8 mouse cellular contexts compared by ENCODE assay signal in the genomic region with DNA sequence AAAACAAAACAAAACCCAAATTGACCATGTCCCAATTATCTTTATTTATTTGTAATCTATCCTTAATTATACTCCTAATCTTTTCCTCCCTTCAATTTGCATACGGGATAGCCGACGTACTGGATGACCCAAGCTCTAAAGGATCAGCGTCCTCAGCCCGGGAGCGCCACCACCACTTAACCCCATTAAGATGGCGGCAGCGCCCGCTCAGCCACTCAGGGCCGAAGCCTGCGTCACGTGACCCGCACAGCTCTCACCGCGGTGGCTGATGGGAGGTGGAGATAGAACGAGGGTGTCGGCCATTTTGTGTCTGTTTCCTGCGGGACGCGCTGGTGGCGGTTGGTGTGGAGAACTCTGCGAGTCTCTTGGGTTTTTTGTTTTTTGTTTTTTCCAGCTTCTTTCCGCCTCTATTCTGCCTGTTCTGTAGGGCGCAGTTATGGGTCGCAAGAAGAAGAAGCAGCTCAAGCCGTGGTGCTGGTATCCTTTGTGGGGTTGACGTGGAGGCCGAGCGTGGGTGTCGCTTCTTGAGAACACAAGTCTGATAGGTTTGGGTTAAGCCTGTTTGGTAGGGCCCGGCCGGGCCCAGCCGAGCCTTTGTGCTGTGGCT. TPM values are rescaled to one million over a fixed set of nuclear protein-coding genes. Genes with fewer than 3 reads are reported as not detected.
A peak's percentile ranks its signal among the peaks of the same experiment; 100 is the strongest.
DNase-seq lines count a peak whose midpoint lies in the region; ATAC-seq and TF ChIP-seq lines count a peak whose summit lies in the region.

A gene (plus strand): TSS at position 261 of the 607 bp plus-strand sequence.

- dilution Hi-C loops in CH12.LX (cut with MboI; ENCODE audit: extremely low pct_ligation_motif_present, extremely low pct_unique_long_range_greater_than_20kb, low sequenced_read_pairs): no loop called here

- peaks cover 51% of the 10 kb centered on the region for H3K79me2 ChIP-seq in CH12.LX (replicated peaks; ENCODE audit: control insufficient read depth, extremely low read depth, insufficient read depth, poor library complexity, severe bottlenecking)

- no peak; a peak in 1 of 4 replicates for TF ChIP-seq CTCF in CH12.LX (conservative IDR thresholded peaks at IDR 0.05 in 1 of 2, IDR thresholded peaks at IDR 0.05 in 1 of 2; ENCODE audit: low read depth in 2 of 2, low read length in 2 of 2)

- peak; percentile 97 for TF ChIP-seq POLR2A in CH12.LX (IDR thresholded peaks at IDR 0.05; ENCODE audit: low read depth, low read length)

- in situ Hi-C loops in CH12.LX (cut with MboI; ENCODE audit: low pct_ligation_motif_present, low pct_unique_long_range_greater_than_20kb, low sequenced_read_pairs): no loop called here

- DNase-seq in CH12.LX (ENCODE audit: extremely low read depth): peak; percentile 99
- peak; percentile 94 for DNase-seq in c-Kit-positive CD71-positive TER-119-negative erythroid progenitor cells, embryonic 14.5 days (ENCODE audit: low read depth)
- peak; percentile 98 for DNase-seq in forebrain, embryonic 11.5 days (ENCODE audit: low spot score)
- peak; percentile 99 for DNase-seq in kidney, postnatal 36 days
- peak; percentile 95 for DNase-seq in telencephalon, adult 2 months (ENCODE audit: low read depth, low spot score)

- H3K9me3 ChIP-seq in CH12.LX (replicated peaks; ENCODE audit: low read length): no peaks in the 10 kb centered on the region
- no peaks in the 10 kb centered on the region for H3K9me3 ChIP-seq in forebrain, embryonic 11.5 days (ENCODE audit: control insufficient read depth, low read length)
- no peaks in the 10 kb centered on the region for H3K9me3 ChIP-seq in heart, embryonic 16.5 days (replicated peaks; ENCODE audit: control insufficient read depth, low read length)
- H3K9me3 ChIP-seq in liver, embryonic 15.5 days (replicated peaks): no peaks in the 10 kb centered on the region
- no peaks in the 10 kb centered on the region for H3K9me3 ChIP-seq in neural tube, embryonic 12.5 days

- H3K27ac ChIP-seq in CH12.LX (ENCODE audit: insufficient read depth, low read depth): peak within 1 kb of the TSS; percentile 50; the same call in 1 of the 2 replicates
- H3K27ac ChIP-seq in forebrain, embryonic 11.5 days (ENCODE audit: low read depth, low read length): peak within 1 kb of the TSS; percentile 79
- peak within 1 kb of the TSS; percentile 85 for H3K27ac ChIP-seq in heart, embryonic 16.5 days (ENCODE audit: low read length)
- H3K27ac ChIP-seq in liver, embryonic 15.5 days (replicated peaks): peak within 1 kb of the TSS; percentile 94
- H3K27ac ChIP-seq in neural tube, embryonic 12.5 days: peak within 1 kb of the TSS; percentile 69

- peak within 1 kb of the TSS; percentile 88 for H3K4me2 ChIP-seq in CH12.LX (ENCODE audit: insufficient read depth, low read depth, poor library complexity, severe bottlenecking)
- peak within 1 kb of the TSS; percentile 94 for H3K4me2 ChIP-seq in forebrain, embryonic 11.5 days (ENCODE audit: low read depth, low read length, severe bottlenecking)
- peak within 1 kb of the TSS; percentile 76 for H3K4me2 ChIP-seq in heart, embryonic 16.5 days (ENCODE audit: low read depth, low read length)
- peak within 1 kb of the TSS; percentile 87 for H3K4me2 ChIP-seq in liver, embryonic 15.5 days
- peak within 1 kb of the TSS; percentile 80 for H3K4me2 ChIP-seq in neural tube, embryonic 12.5 days (replicated peaks)

- 0% methylated on average over 33 of the region's 33 CpGs for WGBS in forebrain, embryonic 11.5 days
- 0% methylated on average over 33 of the region's 33 CpGs for WGBS in heart, embryonic 16.5 days
- WGBS in liver, embryonic 15.5 days (ENCODE audit: insufficient replicate concordance): under 1% methylated on average over 33 of the region's 33 CpGs
- under 1% methylated on average over 33 of the region's 33 CpGs for WGBS in neural tube, embryonic 12.5 days

- peaks cover 3 to 30% of the 10 kb centered on the region in 2 experiments; a peak in 3 of 4 replicates for H3K4me1 ChIP-seq in CH12.LX (ENCODE audit: control insufficient read depth in 1 of 2, insufficient read depth in 2 of 2)
- H3K4me1 ChIP-seq in forebrain, embryonic 11.5 days (replicated peaks; ENCODE audit: control insufficient read depth, insufficient read depth, low read length): peaks cover 10% of the 10 kb centered on the region; the same call in 1 of the 2 replicates
- H3K4me1 ChIP-seq in heart, embryonic 16.5 days (ENCODE audit: control insufficient read depth, insufficient read depth, low read length): peaks cover 32% of the 10 kb centered on the region
- peaks cover 44% of the 10 kb centered on the region for H3K4me1 ChIP-seq in liver, embryonic 15.5 days (replicated peaks)
- peaks cover 23% of the 10 kb centered on the region for H3K4me1 ChIP-seq in neural tube, embryonic 12.5 days

- no peaks in the 10 kb centered on the region for H3K27me3 ChIP-seq in CH12.LX (replicated peaks)
- H3K27me3 ChIP-seq in forebrain, embryonic 11.5 days (ENCODE audit: control insufficient read depth, insufficient read depth, low read length): no peaks in the 10 kb centered on the region
- no peaks in the 10 kb centered on the region for H3K27me3 ChIP-seq in heart, embryonic 16.5 days (ENCODE audit: control insufficient read depth, insufficient read depth, low read length)
- H3K27me3 ChIP-seq in liver, embryonic 15.5 days: no peaks in the 10 kb centered on the region
- H3K27me3 ChIP-seq in neural tube, embryonic 12.5 days (replicated peaks): no peaks in the 10 kb centered on the region

- peak; percentile 96 for ATAC-seq in forebrain, embryonic 11.5 days (replicated peaks; ENCODE audit: low FRiP score)
- peak; percentile 95 for ATAC-seq in heart, embryonic 16.5 days (replicated peaks; ENCODE audit: extremely low read depth, insufficient read depth, low FRiP score)
- ATAC-seq in liver, embryonic 15.5 days (ENCODE audit: insufficient read depth): peak; percentile 87
- ATAC-seq in neural tube, embryonic 12.5 days (ENCODE audit: low FRiP score, low read depth): peak; percentile 96

- TF ChIP-seq RAD21 in CH12.LX (IDR thresholded peaks at IDR 0.05; ENCODE audit: low read depth, low read length): no peak

- peak within 1 kb of the TSS; percentile 76 to 91 (median 88) for H3K4me3 ChIP-seq in CH12.LX (replicated peaks in 1 of 3; ENCODE audit: low read depth in 2 of 3, low read length in 2 of 3, poor library complexity in 1 of 3)
- peak within 1 kb of the TSS; percentile 97 for H3K4me3 ChIP-seq in forebrain, embryonic 11.5 days (ENCODE audit: low read depth, low read length)
- H3K4me3 ChIP-seq in heart, embryonic 16.5 days (ENCODE audit: low read length): peak within 1 kb of the TSS; percentile 70
- H3K4me3 ChIP-seq in liver, embryonic 15.5 days (replicated peaks): peak within 1 kb of the TSS; percentile 89
- H3K4me3 ChIP-seq in neural tube, embryonic 12.5 days: peak within 1 kb of the TSS; percentile 91

- peak within 1 kb of the TSS; percentile 100 for H3K9ac ChIP-seq in CH12.LX (ENCODE audit: insufficient read depth, low read depth)
- peak within 1 kb of the TSS; percentile 99 for H3K9ac ChIP-seq in forebrain, embryonic 11.5 days (ENCODE audit: low read length)
- H3K9ac ChIP-seq in heart, embryonic 16.5 days (ENCODE audit: low read length): peak within 1 kb of the TSS; percentile 93
- peak within 1 kb of the TSS; percentile 96 for H3K9ac ChIP-seq in liver, embryonic 15.5 days
- H3K9ac ChIP-seq in neural tube, embryonic 12.5 days: peak within 1 kb of the TSS; percentile 96

- no peak for TF ChIP-seq EP300 in CH12.LX (IDR thresholded peaks at IDR 0.05; ENCODE audit: low read length)

- H3K36me3 ChIP-seq in CH12.LX (replicated peaks in 1 of 2; ENCODE audit: control insufficient read depth in 1 of 2, insufficient read depth in 1 of 2, low read length in 1 of 2): peaks cover 12 to 33% of the 10 kb centered on the region in 2 experiments
- no peaks in the 10 kb centered on the region for H3K36me3 ChIP-seq in forebrain, embryonic 11.5 days (ENCODE audit: control insufficient read depth, insufficient read depth, low read length)
- peaks cover 13% of the 10 kb centered on the region for H3K36me3 ChIP-seq in heart, embryonic 16.5 days (ENCODE audit: control insufficient read depth, insufficient read depth)
- peaks cover 35% of the 10 kb centered on the region for H3K36me3 ChIP-seq in liver, embryonic 15.5 days (replicated peaks)
- peaks cover 12% of the 10 kb centered on the region for H3K36me3 ChIP-seq in neural tube, embryonic 12.5 days

TF ChIP-seq in CH12.LX, 34 proteins besides CTCF, POLR2A, EP300 and RAD21 (continues in another document):
- TF ChIP-seq E2F4 (IDR thresholded peaks at IDR 0.05; ENCODE audit: insufficient replicate concordance, low read depth, low read length): no peak; the same call in 1 of the 2 replicates
- TF ChIP-seq KAT2A (IDR thresholded peaks at IDR 0.05; ENCODE audit: insufficient replicate concordance, low read length): peak; percentile 87; the same call in 1 of the 2 replicates
- peak; percentile 95 for TF ChIP-seq POLR2AphosphoS2 (IDR thresholded peaks at IDR 0.05; ENCODE audit: low read depth, low read length)
- TF ChIP-seq ELF1 (IDR thresholded peaks at IDR 0.05; ENCODE audit: low read depth, low read length): peak; percentile 64
- no peak for TF ChIP-seq ZC3H11A (IDR thresholded peaks at IDR 0.05; ENCODE audit: low read depth, low read length)
- peak; percentile 99 for TF ChIP-seq NELFE (IDR thresholded peaks at IDR 0.05; ENCODE audit: low read depth, low read length)
- 0 out of 2 replicates have a peak, but pooled peaks have one; percentile 44 for TF ChIP-seq RCOR1 (conservative IDR thresholded peaks at IDR 0.05; ENCODE audit: low read depth, low read length)
- peak; percentile 77 for TF ChIP-seq NRF1 (IDR thresholded peaks at IDR 0.05; ENCODE audit: low read depth, low read length)
- no peak; the same call in 1 of the 2 replicates for TF ChIP-seq MAZ (IDR thresholded peaks at IDR 0.05; ENCODE audit: low read depth, low read length)
- TF ChIP-seq ZKSCAN1 (IDR thresholded peaks at IDR 0.05; ENCODE audit: borderline replicate concordance, low read depth, low read length): no peak
- TF ChIP-seq ETS1 (conservative IDR thresholded peaks at IDR 0.05; ENCODE audit: low read depth, low read length): 0 out of 2 replicates have a peak, but pooled peaks have one; percentile 45
- no peak for TF ChIP-seq ZNF384 (IDR thresholded peaks at IDR 0.05; ENCODE audit: low read depth, low read length)
- TF ChIP-seq TCF12 (IDR thresholded peaks at IDR 0.05; ENCODE audit: low read depth, low read length): peak; percentile 96
- TF ChIP-seq SIN3A (IDR thresholded peaks at IDR 0.05; ENCODE audit: low read length): peak; percentile 86
- TF ChIP-seq MAX (IDR thresholded peaks at IDR 0.05; ENCODE audit: low read length): peak; percentile 99

RNA-seq across cellular contexts. Expression of the gene that starts here (rescaled TPM):
- total RNA-seq in CH12.LX (2012; rRNA removed): 137 and 185 TPM in 2 replicates
- 296 and 345 TPM in 2 replicates for total RNA-seq in CH12.LX (2014; rRNA removed)
- polyA plus RNA-seq in CH12.LX (2012; ENCODE audit: insufficient read length, low read depth): 196 and 231 TPM in 2 replicates
- 335 and 363 TPM in 2 replicates for polyA plus RNA-seq in forebrain, embryonic 11.5 days (2014; fragmentation: Nextera tagmentation; extraction: Ambion mirVana)
- 141 and 155 TPM in 2 replicates for polyA plus RNA-seq in heart, embryonic 16.5 days (2015; fragmentation: Nextera tagmentation; extraction: Ambion mirVana)
- 86.7 and 88.1 TPM in 2 replicates for polyA plus RNA-seq in liver, embryonic 15.5 days (2015; fragmentation: Nextera tagmentation; extraction: Ambion mirVana)
- polyA plus RNA-seq in neural tube, embryonic 12.5 days (2016; fragmentation: Nextera tagmentation; extraction: Ambion mirVana): 252 and 256 TPM in 2 replicates

Comparison
In these comparisons a context has a peak if more than half of its experiments do, and no peak if none do; other contexts are left out.
1. Peak in every context shown above with its lines: DNase-seq, ATAC-seq, H3K4me3 ChIP-seq and H3K27ac ChIP-seq.